Mouse (Mus musculus): Measurements from ENCODE around the gene Dtl.

- TF ChIP-seq GATA1 (IDR thresholded peaks at IDR 0.05; ENCODE audit: borderline replicate concordance, low read length) (no peak), FLI1 (IDR thresholded peaks at IDR 0.05; ENCODE audit: low read length) (no peak)
Observed at GRCm38 (mm10) chr1:191596076-191596475, 20.7 kb upstream of the Dtl start.

Data from megakaryocyte, embryonic 14.5 days (primary cell).